Mouse (Mus musculus) neural tube, embryonic 10.5 days (tissue): ENCODE data around the gene Cep295nl.
"Not testable (repeated sequence)": the region's sequence is repeated elsewhere in the genome, so short reads cannot be mapped to it uniquely, and the experiment has no call there.

Experiments
- DNase-seq: peaks from one replicate; pipeline ENCODE4 v3.0.0-alpha.2; 2017; ENCODE audit warnings: low spot score; ENCODE audit errors: extremely low spot score

Cep295nl gene

DNA sequence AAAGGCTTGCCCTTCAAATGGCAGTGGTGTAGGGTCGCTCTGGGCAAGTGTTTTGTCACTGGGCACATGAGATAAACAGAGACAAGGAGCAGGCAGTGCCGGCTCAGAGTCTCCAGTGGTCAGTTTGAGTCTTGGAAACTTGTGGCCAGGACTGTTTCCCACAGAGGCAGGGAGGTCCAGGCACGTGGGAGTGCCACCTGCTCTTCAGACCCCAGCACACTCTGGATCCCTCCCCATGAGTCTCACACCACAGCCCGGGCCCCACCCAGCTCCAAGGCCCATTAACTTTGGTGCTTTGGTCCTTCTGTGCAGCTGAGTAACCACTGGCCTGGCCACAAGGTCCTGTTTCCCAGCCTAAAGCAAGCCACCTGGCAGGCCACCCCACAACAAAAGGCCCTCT is 20.3 kb downstream of the Cep295nl start:
- DNase-seq = no peak

DNA sequence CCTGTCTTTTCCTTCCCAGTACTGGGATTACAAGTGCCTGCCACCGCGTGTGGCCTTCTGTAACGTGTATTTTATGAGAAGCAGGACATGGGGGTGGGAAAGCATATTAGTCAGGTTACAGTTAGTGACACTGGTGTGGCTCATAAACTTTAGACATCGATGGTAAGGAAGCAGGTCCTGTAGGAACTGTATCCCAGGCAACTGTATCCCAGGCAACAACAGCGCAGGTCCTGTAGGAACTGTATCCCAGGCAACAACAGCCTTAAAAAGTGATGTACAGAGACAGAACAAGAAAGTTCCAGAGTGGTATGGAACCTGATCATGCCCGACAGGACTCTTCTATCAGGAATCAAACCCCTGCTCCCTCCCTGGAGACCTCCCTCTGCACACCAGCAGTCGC is 20.8 kb downstream of the Cep295nl start:
- DNase-seq = no peak

DNA sequence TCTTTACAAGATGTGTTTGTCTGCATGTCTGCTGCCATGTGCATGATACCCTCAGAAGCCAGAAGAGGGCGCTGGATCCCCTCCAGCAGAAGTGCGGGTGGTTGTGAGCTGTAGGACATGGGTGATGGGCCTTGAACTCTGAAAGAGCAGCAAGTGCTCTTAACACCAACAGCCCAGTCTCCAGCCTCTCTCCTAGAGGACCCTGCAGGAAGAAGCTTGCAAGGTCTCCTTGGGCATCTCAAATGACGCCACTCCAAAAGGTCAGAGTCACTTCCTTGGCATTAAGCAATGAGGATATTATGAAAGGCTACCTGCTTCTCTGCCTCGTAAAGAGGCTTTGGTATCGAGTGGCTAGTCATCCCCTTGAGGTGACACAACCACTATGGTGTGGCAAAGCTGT is 23.6 kb downstream of the Cep295nl start:
- DNase-seq = no peak

DNA sequence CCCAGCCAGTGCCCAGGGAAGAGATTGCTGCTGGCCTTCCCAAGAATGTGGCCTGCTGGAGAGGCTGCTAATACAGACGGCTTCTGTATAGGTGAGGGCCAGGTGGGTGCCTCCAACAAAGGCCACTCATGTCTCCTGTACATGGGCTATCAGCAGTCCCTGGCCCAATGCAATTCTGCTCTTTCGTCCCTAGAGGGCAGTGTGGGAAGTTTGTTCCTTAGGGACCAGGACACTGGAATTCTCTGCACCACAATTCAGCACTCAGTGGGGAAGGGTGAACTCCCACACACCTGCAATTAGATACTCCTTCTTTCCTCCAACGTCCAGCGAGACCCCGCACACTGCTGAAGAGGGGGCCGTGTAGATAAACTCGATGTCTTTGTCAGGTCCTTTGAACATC is 25.2 kb downstream of the Cep295nl start:
- peak; percentile 42 for DNase-seq

DNA sequence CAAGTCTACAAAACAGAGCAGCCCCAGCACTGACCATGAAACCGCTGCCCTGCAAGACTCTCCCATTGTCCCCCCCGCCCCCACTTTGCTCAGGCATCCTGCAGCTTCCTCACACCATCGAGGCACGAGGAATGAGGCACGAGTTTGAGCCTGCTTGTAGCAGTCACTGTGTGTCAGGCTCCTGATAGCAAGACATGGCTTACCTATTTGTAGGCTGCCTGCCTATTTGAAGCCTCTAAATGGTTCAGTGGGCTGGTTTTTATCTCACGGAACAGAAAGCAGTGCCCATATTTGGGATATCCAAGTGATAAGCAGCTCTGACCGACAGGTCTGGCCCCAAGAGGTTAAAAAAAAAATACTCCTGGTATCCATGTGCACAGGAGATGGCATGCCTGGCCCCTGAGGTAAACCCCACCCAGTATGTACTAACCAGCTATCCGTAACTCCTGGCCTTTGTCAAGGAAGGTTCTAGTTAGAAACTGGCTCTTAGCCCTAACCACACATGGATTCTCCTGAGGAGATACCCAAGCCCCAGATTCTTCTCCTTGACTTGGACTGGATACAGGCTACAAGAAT is 26.0 kb downstream of the Cep295nl start:
- DNase-seq = no peak

DNA sequence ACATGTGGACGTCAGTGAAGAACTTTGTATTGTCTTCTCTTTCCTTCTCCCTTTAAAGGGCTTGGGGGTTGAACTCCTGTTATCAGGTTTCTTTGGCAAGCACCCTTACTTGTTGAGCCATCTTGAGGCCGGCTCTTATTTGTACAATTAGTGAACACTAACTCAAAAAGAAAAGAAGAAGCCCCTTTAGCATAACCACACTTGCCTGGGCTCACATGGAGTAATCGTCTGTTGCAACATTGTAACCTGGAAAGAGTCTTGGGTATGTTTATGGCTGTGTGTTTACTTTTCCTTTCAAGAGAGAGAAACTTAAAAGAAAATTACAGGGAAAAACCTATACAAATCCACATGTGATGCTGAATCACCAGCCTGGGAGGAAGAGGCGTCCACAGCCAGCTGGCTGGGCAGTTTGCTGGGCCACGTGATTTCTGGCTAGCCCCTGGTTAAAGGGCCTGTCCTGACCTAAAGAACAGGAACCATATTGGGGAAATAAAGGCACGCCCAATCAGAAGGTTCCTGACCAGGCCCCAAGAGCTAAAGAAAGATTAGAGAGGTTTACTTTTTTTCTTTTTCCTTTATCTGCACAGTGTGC is 30.1 kb downstream of the Cep295nl start:
- DNase-seq = no peak

DNA sequence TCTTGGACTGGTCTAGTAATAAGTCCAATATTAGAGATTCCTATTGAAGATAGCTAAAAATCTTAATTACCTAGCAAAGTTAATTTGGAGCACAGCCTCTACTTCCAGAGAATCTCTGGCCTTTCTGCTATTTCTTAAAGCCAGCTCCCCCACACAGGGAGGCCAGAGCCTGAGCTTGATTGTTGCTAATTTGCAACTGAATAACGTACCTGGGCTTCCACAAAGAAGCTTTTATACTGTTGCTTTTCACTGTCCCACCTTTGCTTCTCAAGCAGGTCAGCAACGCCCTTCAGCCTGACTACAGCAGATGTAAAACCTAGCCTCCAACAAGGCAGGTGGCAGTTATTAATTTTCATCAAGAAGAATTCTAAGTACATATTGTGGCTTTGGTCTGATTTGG is 34.3 kb downstream of the Cep295nl start:
- not testable (repeated sequence) for DNase-seq

DNA sequence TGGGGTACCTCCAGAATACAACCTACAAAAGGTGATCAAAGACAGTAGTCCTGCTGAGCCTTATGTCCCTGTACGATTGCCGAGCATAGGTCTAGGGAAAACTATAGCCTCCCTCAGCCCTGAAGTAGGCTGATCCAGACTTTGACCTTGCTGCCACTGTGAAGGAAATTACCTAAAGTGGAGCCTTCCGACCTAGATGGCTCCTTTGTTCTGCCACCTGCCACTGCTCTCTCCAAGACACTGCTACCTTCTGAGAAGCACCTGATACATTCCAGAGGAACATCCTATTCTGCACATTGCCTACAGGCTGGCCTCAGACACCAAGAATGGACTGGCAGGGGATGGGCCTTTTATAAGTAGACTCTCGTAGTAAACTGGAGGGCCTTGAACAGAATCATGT is 38.3 kb downstream of the Cep295nl start:
- not testable (repeated sequence) for DNase-seq

DNA sequence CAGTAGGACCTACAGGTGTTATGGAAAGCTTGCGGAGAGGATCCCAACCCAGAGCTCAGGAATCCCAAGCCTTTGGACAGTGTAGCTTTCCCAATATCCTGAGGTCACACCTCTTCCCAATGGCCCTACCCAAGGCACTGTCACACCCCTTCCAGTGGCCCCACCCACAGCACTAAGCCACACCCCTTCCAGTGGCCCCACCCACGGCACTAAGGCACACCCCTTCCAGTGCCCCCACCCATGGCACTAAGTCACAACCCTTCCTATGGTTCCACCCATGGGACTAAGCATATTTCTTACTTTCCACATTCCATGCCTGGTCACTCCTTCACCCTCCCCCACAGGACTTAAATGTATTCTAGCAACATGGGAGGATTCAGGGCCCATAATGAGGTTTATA is 43.5 kb downstream of the Cep295nl start:
- DNase-seq = no peak

DNA sequence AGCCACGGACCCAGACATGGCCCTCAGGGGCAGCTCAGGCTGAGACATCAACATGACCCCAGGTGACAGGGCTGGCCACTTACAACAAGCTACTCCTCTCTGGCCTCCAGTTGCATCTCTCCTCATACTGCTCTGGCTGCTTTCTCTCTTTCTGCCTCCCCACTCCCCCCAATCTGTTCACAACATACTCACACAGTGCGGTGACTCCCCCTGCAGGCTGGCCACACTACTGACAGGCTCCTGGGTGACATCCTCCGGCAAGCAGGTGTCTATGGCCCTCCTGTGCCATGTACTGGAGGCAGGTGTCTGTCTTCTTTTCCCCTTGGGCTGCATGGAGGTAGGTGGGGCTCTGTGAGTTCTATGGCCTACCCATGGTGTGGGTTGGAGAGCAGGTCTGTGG is 44.3 kb downstream of the Cep295nl start:
- no peak for DNase-seq

DNA sequence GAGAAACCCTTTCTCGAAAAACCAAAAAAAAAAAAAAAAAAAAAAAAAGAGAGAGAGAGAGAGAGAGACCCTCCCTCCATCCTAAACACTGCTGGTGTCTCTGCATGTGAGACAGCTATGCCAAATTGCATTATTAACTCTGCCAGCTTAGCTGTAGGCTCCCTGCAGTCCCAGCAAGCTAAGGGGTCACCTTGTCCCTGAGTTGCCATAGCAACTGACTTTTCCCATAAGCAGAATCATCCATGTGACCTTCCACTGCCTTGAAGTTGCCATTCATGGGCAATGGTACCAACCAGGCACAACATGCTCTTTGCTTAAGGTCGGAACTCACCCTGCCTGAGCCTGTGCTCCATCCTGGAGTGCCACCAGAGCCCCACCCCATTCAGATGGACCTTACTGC is 47.3 kb downstream of the Cep295nl start:
- DNase-seq = no peak

DNA sequence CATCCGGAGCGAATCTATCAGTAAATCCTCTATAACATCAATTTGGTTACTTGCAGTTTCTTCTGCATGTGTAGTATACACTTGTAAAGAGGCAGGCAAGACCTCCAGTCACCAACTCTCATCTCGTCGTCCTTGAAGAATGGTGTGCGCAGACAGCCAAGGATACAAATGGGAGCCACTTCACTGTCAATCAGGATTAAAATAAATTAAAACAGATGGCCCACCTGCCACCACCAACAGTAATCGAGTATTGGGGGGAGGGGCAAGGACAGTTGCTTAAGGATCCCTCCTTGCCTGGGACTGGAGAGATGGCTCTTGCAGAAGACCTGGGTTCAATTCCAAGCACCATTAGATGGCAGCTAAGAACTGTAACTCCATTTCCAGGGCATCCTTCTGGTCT is 49.6 kb downstream of the Cep295nl start:
- no peak for DNase-seq

DNA sequence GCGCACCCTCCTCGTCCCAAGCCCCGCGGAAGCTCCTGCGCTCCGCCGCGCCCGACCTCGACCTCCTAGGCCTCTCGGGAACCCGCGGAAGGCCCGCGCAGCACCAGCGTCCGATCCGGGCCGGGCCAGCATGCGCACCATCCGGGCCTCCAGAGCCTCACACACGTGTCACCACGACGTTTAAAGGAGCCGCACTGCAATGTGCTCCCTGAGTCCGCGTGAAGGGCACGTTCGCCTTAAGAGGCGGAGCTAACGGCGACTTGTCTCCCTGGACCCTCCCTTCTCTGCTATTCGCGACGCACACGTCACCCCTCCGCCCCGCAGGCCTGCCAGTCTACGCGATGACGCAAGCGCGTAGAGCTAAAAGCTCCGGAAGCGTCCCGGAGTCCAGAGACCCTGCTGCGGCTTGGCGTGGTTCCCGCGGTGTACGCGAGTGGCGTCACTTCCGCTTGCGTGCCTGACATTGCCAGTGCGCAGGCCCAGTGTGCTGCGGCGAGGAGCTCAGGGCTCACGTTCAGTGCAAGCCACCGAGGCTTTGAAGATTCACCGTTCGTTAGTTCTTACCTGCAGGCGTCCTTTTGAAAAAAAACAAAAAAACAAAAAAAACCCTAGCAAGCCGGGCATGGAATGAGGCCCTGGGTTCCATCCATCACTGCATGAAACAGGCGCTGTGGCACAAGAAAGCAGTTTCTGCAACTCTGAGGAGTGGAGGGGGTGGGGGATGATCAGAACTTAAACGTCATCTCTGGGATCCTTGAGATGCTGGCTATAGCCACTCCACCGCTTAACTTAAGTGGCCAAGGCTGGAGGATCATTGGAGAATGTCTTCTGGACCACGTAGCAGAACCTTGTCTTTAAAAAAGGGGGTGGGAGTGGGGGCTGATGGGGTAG is 52.1 kb downstream of the Cep295nl start, which contains the start of gene Usp36:
Usp36 (minus strand) TSS at position 246 of the 891 bp plus-strand sequence.
- peak; percentile 99 for DNase-seq

DNA sequence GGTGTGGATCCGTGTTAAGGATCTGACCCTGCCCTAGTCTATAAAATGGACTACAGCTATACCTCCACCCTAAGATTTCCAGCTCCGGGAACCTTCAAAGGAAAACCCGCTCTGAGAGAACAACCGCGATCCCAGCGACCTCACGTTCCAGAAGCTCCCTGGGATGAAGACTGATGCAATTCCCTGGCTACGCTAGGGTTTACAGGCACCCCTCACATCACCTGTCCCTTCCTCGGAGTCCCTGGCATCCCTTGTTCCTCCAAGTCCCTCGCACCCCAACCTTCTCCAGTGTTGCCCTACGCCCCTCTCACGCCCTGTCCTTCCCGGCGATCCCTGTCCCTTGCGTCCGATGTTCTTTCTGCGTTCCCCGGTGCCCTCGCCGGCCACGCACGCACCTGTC is 52.7 kb downstream of the Cep295nl start:
- no peak for DNase-seq

DNA sequence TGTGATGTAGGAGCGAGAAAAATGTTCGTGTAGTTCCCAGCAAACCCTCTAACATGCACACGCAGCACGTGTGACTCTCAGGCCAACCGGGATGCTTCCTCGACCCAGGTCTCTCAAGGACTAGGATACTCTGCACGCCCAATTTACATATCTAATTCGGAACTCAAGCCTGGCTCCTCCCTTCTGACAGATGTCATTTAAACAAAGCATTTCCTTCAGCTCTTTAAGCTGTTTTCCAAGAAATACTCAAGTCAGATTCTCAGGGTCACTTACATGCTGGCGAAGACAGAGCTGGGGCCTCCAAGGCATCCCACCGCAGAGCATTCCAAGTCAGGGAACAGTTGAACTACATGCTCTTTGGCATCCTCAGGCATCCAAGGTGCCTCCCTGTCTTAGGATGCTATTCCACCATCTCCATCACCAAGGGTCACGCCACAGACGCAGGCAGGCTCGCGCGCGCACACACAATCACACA is 53.2 kb downstream of the Cep295nl start:
- peak; percentile 26 for DNase-seq

DNA sequence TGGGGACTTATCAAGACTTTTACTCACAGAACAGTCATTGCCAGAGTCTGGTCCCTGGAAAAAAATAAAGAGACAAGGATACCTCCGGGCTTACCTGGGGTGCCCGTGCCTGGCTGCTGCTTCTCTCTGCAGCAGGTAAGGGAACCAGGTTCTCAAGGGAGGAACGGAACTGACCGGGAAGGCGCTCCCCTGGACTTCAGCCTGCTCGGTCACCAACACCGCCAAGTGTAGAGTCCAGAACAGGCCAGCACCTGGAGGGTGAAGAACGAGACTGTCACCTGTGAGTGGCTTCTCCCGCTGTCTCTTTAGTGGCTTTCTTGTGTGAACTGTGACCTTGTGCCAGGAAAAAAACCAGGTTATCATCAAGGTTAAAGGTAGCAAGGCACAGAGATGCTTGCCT is 54.7 kb downstream of the Cep295nl start:
- no peak for DNase-seq

DNA sequence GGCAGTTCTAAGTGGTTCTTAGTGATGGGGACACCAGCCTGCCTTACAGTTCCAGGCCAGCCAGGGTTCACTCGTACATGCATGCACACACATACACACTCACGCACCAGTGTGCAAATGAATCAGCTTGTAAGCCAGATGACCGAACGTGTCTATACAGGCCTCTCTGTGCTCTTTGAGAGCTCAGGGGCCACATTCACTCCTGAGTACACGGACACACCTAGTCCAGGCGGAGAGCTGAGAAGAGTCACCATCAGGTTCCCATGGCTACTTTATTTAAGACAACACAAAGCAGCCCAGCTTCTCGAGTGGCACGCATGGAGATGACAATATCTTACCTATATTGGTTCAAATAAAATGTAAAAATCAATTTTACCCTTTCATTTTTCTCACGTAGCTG is 55.9 kb downstream of the Cep295nl start:
- DNase-seq = no peak

DNA sequence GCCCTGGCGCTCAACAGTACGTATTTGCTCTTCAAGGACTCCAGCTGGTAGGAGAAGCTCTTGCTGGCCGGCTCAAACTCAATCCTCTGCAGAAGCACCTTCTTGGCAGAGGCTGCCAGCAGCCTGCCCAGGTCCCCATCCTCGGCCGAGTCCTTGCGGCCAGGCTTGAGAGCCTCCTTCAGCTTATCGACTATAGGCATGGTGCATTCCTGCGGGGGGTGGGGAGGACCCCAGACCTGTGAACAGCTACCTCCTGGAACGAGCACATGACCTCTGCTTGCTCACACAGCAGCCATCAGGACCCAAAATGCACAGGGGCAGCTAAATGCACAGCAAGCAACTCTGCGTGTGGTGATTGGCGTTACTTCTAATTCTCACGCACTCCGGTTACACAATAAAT is 56.5 kb downstream of the Cep295nl start:
- no peak for DNase-seq
